Mouse (Mus musculus) limb, embryonic 12.5 days (tissue): ENCODE measurements around the gene Pik3r2. TPM values are rescaled to one million over a fixed set of nuclear protein-coding genes. Genes with fewer than 3 reads are reported as not detected.

ENCODE experiments used
- ATAC-seq: fragments of 200-750 bp; cut with Nextera tagmentation; 2 replicates; pipeline ENCODE4 v1.8.0; 2017; ENCODE audit warnings: low read depth, moderate TSS enrichment; ENCODE audit not compliant: insufficient number of reproducible peaks, insufficient read depth, low FRiP score, low TSS enrichment
- H3K27ac ChIP-seq: fragments of 300-500 bp; sonication (generic); 2 replicates; pipeline ENCODE4 v1.5.1; 2016; ENCODE audit warnings: mild to moderate bottlenecking, moderate library complexity
- H3K27me3 ChIP-seq: fragments of 300-500 bp; sonication (generic); 2 replicates; pipeline ENCODE4 v1.6.1; 2016; ENCODE audit warnings: mild to moderate bottlenecking, moderate library complexity
- H3K36me3 ChIP-seq: fragments of 300-500 bp; sonication (generic); 2 replicates; pipeline ENCODE4 v1.6.1; 2016; ENCODE audit warnings: mild to moderate bottlenecking, moderate library complexity
- H3K4me1 ChIP-seq: fragments of 300-500 bp; sonication (generic); replicated peaks from 2 replicates; pipeline ENCODE4 v1.6.1; 2016
- H3K4me2 ChIP-seq: fragments of 300-500 bp; sonication (generic); 2 replicates; pipeline ENCODE4 v1.6.1; 2016; ENCODE audit warnings: mild to moderate bottlenecking, moderate library complexity
- H3K4me3 ChIP-seq: fragments of 300-500 bp; sonication (generic); replicated peaks from 2 replicates; pipeline ENCODE4 v1.5.1; 2016; ENCODE audit warnings: mild to moderate bottlenecking
- H3K9ac ChIP-seq: fragments of 300-500 bp; sonication (generic); replicated peaks from 2 replicates; pipeline ENCODE4 v1.6.1; 2016; ENCODE audit warnings: mild to moderate bottlenecking, moderate library complexity
- H3K9me3 ChIP-seq: fragments of 300-500 bp; sonication (generic); 2 replicates; pipeline ENCODE4 v1.6.1; 2016; ENCODE audit warnings: mild to moderate bottlenecking, moderate library complexity
- WGBS: fragments of 180-500 bp; shearing (Covaris S2); methylation state at CpG from one replicate; pipeline ENCODE4 v1.1.7; 2016; 5-methylcytosine and 5-hydroxymethylcytosine counted together
- polyA plus RNA-seq: library from polyadenylated mRNA; unstranded; fragments of >200 nt; fragmentation: Nextera tagmentation; extraction: Ambion mirVana; gene quantifications from 2 replicates; pipeline ENCODE4 v1.2.1, GENCODE M21; 2016

Pik3r2 gene
- polyA plus RNA-seq, 1 experiment from 2014 or later = 80.2 TPM

DNA sequence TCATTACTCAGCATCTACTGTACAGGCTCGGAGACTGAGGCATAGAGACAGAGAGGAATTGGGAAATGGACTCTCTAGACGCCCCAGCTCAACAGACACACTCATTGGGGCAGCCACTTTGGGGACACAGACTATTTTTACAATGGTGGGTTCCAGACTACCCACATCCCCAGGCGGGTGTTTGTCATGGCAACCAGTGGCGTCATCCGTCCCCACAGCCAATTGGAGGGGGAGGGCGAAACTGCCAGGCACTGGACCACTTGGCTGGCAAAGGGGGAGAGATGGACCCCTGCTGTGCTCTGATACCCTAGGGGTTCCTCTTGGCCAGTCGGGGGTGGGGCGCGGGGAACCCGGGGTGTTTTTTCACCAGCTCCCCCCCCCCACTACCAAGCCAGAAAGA is 24.1 kb upstream of the Pik3r2 start:
- 41% methylated on average over 10 of the region's 10 CpGs for WGBS
- ATAC-seq = no peak
- no peak overlapping the region for H3K4me2 ChIP-seq
- H3K9ac ChIP-seq = no peak overlapping the region
- no peaks in the 10 kb centered on the region for H3K9me3 ChIP-seq
- no peaks in the 10 kb centered on the region for H3K36me3 ChIP-seq
- no peak overlapping the region for H3K4me3 ChIP-seq
- H3K27ac ChIP-seq = no peak overlapping the region
- H3K4me1 ChIP-seq = peaks cover 20% of the 10 kb centered on the region
- H3K27me3 ChIP-seq = peaks cover 84% of the 10 kb centered on the region

DNA sequence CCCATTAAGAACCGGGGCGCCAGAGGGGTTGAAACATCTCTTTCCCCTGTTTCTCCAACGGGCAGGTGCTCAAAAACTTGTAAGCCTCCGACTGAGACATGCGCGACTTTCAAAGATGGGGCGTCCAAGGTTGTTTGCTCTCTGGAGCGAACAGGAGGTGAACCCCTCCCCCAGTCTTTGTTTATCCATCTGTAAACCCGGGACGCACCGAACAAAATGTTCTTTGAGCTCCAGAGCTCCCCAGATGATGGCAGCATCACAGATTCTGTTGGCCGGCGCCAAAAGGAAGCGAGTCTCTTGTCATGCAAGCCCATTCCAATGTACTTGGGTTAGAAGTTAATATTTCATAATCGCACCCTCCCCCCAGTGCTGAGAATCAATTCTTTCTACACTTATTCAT is 21.8 kb upstream of the Pik3r2 start:
- no peak overlapping the region for H3K27ac ChIP-seq
- H3K4me3 ChIP-seq = peak overlapping the region; percentile 55
- no peak for ATAC-seq
- WGBS = 14% methylated on average over 15 of the region's 15 CpGs
- peaks cover 14% of the 10 kb centered on the region for H3K4me1 ChIP-seq
- peaks cover 68% of the 10 kb centered on the region for H3K27me3 ChIP-seq
- no peak overlapping the region for H3K9ac ChIP-seq
- no peaks in the 10 kb centered on the region for H3K36me3 ChIP-seq
- H3K4me2 ChIP-seq = peak overlapping the region; percentile 84
- no peaks in the 10 kb centered on the region for H3K9me3 ChIP-seq

DNA sequence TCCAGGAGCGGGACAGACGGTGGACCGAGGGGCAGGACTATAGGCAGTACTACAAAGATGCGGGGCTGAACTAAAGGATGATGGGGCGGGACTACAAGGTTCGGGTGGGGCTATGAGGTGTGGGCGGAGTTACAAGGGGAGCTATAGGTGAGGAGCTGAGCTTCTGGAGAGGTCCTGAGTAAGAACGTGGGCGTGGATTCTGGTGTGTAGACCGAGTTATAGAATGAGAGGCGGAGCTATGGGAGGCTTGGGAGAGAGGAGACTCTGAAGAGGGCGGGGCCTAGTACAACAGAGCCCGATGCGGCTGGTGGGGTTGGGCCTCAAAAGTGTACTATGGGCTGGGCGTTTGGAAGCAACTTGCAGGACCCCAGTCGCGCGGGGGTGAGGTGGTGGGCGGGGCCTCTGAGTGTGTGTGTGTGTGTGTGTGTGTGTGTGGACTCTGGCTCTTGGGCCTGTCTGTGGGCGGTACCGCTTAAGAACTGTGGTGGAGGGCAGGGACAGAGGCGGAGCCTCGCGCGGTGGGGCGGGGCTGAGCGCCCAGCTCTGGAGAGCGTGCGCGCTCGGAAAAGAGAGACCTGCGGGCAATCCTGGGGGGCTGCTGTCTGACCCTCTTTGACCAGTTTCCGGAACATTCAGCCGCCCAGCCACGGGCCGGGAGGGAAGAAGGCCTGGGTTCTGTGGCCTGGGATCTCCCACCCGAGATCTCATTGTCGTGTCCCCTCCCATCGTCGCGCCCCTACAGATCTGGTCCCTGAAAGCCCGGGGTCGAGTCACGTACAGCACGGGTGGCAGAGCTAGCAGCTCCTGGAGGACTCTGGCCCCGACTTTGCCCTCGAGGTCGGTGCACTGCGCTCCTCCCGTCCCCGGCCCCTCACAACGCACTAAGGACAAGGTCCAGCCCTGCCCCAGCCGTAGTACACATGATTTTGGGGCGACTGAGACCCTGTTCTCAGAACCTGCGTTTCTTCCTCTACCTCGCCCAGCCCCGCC is 20.9 kb upstream of the Pik3r2 start:
- ATAC-seq = peak; percentile 90
- Histone ChIP-seq H3K4me3 (peak overlapping the region; percentile 55), H3K36me3 (no peaks in the 10 kb centered on the region), H3K4me2 (peak overlapping the region; percentile 84), H3K9me3 (no peaks in the 10 kb centered on the region), H3K9ac (peak overlapping the region; percentile 60), H3K27me3 (peaks cover 60% of the 10 kb centered on the region), H3K4me1 (peaks cover 22% of the 10 kb centered on the region), H3K27ac (no peak overlapping the region)
- under 1% methylated on average over 54 of the region's 57 CpGs for WGBS

DNA sequence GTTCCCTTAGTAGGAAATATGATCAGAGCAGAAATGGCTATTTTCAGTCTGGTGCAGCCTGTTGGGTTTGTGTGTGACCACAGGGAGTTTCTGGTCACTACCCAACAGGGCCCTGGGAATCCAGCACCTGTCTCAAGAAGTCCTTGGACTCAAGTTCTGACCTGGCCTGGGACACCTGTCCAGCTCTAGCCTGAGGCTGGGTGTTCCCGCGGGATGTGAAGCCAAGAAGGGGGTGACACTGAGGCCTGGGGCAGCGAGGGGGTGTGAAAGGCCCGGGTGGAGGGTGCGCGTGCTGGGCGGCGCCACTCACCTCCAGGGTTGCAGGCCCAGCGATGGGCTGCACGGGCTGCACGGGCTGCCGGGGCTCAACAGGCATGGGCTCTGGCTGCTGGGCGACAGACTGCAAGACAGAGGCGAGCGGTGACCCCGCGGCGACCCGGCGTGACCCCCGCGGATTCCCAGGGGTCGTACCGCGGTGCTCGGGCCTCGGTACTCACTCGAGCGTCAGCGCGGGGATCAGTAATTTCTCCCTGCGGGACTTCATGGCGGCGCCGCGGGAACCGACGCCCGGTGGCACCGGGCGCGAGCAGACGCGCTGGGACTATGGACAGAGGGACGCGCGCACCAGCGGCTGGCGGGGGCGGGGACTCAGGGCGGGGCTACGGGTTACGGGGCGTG is 20.0 kb upstream of the Pik3r2 start:
- H3K27me3 ChIP-seq = peaks cover 52% of the 10 kb centered on the region
- WGBS = 2% methylated on average over 54 of the region's 54 CpGs
- peaks cover 27% of the 10 kb centered on the region for H3K4me1 ChIP-seq
- no peaks in the 10 kb centered on the region for H3K9me3 ChIP-seq
- H3K27ac ChIP-seq = no peak overlapping the region
- H3K4me3 ChIP-seq = peak overlapping the region; percentile 55
- no peaks in the 10 kb centered on the region for H3K36me3 ChIP-seq
- no peak for ATAC-seq
- H3K9ac ChIP-seq = peak overlapping the region; percentile 57
- peak overlapping the region; percentile 84 for H3K4me2 ChIP-seq

DNA sequence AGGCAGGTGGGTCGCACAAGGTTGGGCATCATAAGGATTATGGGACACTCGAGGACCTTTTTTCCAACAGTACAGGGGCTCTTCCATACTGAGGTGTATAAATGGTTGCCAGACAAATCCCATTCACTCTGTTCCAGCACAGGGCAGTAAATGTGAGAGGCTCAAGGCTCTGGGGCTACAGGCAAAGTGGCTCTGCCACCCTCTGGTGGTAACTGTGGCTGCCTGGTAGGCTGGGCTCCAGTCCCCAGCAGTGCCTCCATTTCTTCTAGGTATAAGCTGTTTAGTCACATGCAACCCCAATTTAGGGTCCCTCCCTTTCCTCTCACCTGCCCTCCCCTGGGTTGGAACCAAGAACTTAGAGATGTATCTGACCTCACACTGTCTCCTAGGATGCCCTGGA is 18.9 kb upstream of the Pik3r2 start:
- peaks cover 38% of the 10 kb centered on the region for H3K4me1 ChIP-seq
- H3K9me3 ChIP-seq = no peaks in the 10 kb centered on the region
- H3K4me2 ChIP-seq = no peak overlapping the region
- no peak overlapping the region for H3K27ac ChIP-seq
- WGBS = 78% methylated on average over 2 of the region's 2 CpGs
- no peak overlapping the region for H3K4me3 ChIP-seq
- H3K36me3 ChIP-seq = no peaks in the 10 kb centered on the region
- peaks cover 40% of the 10 kb centered on the region for H3K27me3 ChIP-seq
- no peak for ATAC-seq
- no peak overlapping the region for H3K9ac ChIP-seq

DNA sequence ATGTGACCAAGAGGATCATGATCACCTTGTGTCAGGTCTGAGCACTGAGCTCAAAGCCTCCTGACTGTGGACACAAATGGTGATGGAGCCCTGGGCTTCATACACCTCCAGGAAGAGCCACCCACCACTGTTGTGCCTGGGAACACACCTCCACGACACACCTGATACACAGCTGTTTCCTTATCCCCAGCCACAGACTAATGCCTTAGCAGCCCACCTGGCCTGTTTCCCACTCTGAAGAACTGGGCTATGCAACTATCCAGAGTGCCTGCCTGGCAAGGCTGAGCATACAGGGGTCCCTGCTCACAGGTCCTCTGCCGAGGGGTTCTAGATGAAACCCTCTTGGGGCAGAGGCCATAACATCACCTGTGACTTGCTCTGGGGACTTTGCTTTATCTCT is 17.7 kb upstream of the Pik3r2 start:
- peaks cover 6% of the 10 kb centered on the region; the same call in 1 of the 2 replicates for H3K36me3 ChIP-seq
- no peak overlapping the region for H3K4me3 ChIP-seq
- no peak overlapping the region for H3K4me2 ChIP-seq
- no peak for ATAC-seq
- peaks cover 47% of the 10 kb centered on the region for H3K4me1 ChIP-seq
- H3K9me3 ChIP-seq = no peaks in the 10 kb centered on the region
- 83% methylated on average over 2 of the region's 2 CpGs for WGBS
- no peak overlapping the region for H3K27ac ChIP-seq
- 0 out of 2 replicates have a peak overlapping the region, but pooled peaks have one; percentile 19 for H3K9ac ChIP-seq
- peaks cover 29% of the 10 kb centered on the region for H3K27me3 ChIP-seq

DNA sequence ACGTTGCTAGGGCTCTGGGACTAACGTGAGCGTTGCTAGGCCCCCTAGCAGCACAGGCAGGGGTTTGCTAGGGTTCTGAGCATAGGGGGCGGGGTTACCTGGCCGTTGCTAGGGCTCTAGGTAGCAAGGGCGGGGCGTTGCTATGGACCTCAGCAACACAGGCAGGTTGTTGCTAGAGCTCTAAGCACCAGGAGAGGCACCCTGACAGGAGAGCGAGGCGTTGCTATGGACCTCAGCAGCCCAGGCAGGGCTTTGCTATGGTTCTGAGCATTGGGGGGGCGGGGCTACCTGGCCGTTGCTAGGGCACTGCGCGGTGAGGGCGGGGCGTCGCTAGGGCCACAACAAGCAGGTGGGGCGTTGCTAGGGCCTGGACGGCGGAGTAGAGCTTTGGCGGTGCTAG is 16.2 kb upstream of the Pik3r2 start:
- Histone ChIP-seq H3K4me3 (peak overlapping the region; percentile 73), H3K9me3 (no peaks in the 10 kb centered on the region), H3K36me3 (peaks cover 21% of the 10 kb centered on the region), H3K27ac (peak overlapping the region; percentile 91), H3K9ac (peak overlapping the region; percentile 87; the same call in 1 of the 2 replicates), H3K4me1 (peaks cover 53% of the 10 kb centered on the region), H3K4me2 (peak overlapping the region; percentile 70), H3K27me3 (peaks cover 17% of the 10 kb centered on the region)
- ATAC-seq = peak; percentile 49
- under 1% methylated on average over 20 of the region's 20 CpGs for WGBS

DNA sequence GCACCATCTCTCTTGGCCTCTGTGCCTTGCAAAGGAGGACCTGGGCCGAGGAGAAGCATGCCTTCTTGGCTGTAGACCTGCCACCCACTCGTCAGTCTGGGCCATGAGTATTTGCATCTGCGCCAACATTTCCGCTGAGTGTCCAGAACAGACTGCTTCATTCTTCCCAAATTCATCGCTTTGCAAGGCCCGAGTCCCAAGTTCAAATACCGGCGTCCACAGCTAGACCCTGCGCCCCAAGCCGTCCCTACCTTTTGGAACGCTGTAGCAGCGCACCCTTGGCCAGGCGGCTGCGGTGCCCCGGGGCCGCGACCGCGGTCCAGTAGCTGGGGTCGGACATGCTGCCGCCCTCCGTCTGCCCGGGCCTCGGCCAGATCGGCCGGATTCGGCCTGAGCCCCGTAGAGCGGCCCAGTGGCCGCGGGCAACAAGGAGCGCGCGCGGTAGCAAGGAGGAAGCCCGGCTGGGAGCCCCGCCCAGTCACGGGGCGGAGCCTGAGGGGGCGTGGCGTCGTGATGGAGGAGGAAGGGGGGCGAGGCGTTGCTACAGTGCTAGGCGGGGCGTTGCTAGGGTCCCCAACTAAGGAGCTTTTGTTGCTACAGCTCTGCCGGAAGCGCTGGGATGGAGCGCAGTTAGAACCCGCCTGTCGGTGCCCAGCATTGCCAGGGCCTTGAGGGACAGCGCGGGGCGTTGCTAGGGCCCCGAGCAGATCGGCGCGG is 15.6 kb upstream of the Pik3r2 start:
- Histone ChIP-seq H3K27ac (peak overlapping the region; percentile 91), H3K9me3 (no peaks in the 10 kb centered on the region), H3K27me3 (peaks cover 14% of the 10 kb centered on the region), H3K4me2 (peak overlapping the region; percentile 70), H3K4me1 (peaks cover 51% of the 10 kb centered on the region), H3K4me3 (peak overlapping the region; percentile 73), H3K36me3 (peaks cover 27% of the 10 kb centered on the region), H3K9ac (peak overlapping the region; percentile 87)
- peak; percentile 79 for ATAC-seq
- 6% methylated on average over 58 of the region's 58 CpGs for WGBS

DNA sequence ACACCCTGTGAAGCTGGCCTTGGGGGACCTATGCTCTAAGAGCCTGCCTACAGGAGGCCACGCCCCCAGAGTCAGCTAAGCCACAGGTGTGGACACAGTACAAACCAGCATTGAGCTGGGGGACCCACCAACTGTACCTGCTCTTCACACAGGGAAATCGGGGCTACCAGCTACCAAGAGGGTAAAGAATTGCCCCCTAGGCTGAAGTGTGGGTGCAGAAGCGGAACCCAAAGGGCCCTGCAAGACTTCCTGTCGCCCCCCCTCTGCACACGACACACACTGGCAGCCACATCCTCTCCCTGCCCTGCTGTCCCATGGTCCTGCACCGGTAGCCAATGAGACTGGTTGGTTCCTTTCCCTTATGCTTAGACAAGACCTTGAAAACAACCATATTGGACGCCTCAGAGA is 14.8 kb upstream of the Pik3r2 start:
- Histone ChIP-seq H3K4me2 (peak overlapping the region; percentile 70), H3K4me1 (peaks cover 51% of the 10 kb centered on the region), H3K9me3 (no peaks in the 10 kb centered on the region), H3K9ac (peak overlapping the region; percentile 87), H3K36me3 (peaks cover 35% of the 10 kb centered on the region), H3K27me3 (peaks cover 11% of the 10 kb centered on the region), H3K27ac (peak overlapping the region; percentile 57; the same call in 1 of the 2 replicates), H3K4me3 (peak overlapping the region; percentile 73)
- ATAC-seq = no peak
- 81% methylated on average over 7 of the region's 7 CpGs for WGBS

DNA sequence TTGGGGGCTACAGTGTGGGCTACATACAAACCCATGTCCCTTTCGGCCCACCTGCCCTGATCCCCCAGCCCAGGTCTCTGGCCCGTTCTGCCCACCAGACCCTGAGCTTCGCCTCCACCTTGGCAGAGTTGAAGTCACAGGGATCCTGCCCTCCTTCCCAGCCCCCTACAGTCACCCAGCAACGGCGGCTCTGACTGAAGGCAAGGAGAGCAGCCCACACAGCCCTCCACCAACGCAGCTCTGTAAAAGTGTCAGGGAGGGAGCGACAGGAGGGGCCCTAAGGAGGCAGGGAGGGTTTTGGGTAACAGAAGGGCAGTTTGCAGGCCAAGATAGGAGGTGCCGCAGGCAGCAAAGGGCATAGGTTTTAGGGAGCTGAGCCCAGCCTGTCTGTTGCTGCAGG is 14.3 kb upstream of the Pik3r2 start:
- Histone ChIP-seq H3K36me3 (peaks cover 40% of the 10 kb centered on the region), H3K4me1 (peaks cover 51% of the 10 kb centered on the region), H3K27ac (peak overlapping the region; percentile 57; the same call in 1 of the 2 replicates), H3K4me2 (peak overlapping the region; percentile 70), H3K9ac (peak overlapping the region; percentile 87), H3K9me3 (no peaks in the 10 kb centered on the region), H3K27me3 (peaks cover 10% of the 10 kb centered on the region; the same call in 1 of the 2 replicates), H3K4me3 (peak overlapping the region; percentile 73)
- no peak for ATAC-seq
- 57% methylated on average over 8 of the region's 8 CpGs for WGBS
